Mouse (Mus musculus): ENCODE measurements around the gene Garnl3.

The Garnl3 gene

GRCm38 (mm10) chr2:32968024-32968614 is 163.3 kb downstream of the Garnl3 start:
- no peak for DNase-seq

- DNase-seq, result peak; percentile 76 to 78
Measured at GRCm38 (mm10) chr2:32966689-32967631, 164.5 kb downstream of the Garnl3 start.

GRCm38 (mm10) chr2:32966184-32966688 is 165.2 kb downstream of the Garnl3 start:
- DNase-seq, result no peak

GRCm38 (mm10) chr2:32965511-32966183 is 165.8 kb downstream of the Garnl3 start:
- DNase-seq, result no peak

GRCm38 (mm10) chr2:32964659-32965457 is 166.6 kb downstream of the Garnl3 start:
- no peak for DNase-seq

- no peak for DNase-seq
Measured at GRCm38 (mm10) chr2:32963981-32964380, 167.5 kb downstream of the Garnl3 start.

GRCm38 (mm10) chr2:32963544-32963943 is 167.9 kb downstream of the Garnl3 start:
- no peak for DNase-seq

GRCm38 (mm10) chr2:32962875-32963220 is 168.6 kb downstream of the Garnl3 start:
- no peak for DNase-seq

GRCm38 (mm10) chr2:32962062-32962874 is 169.2 kb downstream of the Garnl3 start:
- no peak for DNase-seq

- peak; percentile 92 to 96 for DNase-seq
Measured at GRCm38 (mm10) chr2:32961192-32961995, 170.1 kb downstream of the Garnl3 start, which contains the start of the genes Rpl12 and Lrsam1. TSS of gene Rpl12 (plus strand) at chr2:32961559. TSS of gene Lrsam1 (minus strand) at chr2:32961614.

GRCm38 (mm10) chr2:32960273-32960672 is 171.2 kb downstream of the Garnl3 start:
- no peak for DNase-seq

GRCm38 (mm10) chr2:32957344-32957743 is 174.1 kb downstream of the Garnl3 start:
- DNase-seq, result no peak

GRCm38 (mm10) chr2:32954581-32954980 is 176.9 kb downstream of the Garnl3 start:
- no peak for DNase-seq

GRCm38 (mm10) chr2:32947454-32947853 is 184.0 kb downstream of the Garnl3 start:
- DNase-seq, result no peak

- DNase-seq, result no peak
Measured at GRCm38 (mm10) chr2:32940483-32940882, 191.0 kb downstream of the Garnl3 start.

- peak in 1 of 2 experiments; percentile 27 for DNase-seq
Measured at GRCm38 (mm10) chr2:32939418-32939817, 192.0 kb downstream of the Garnl3 start.

- DNase-seq, result no peak
Measured at GRCm38 (mm10) chr2:32938741-32939140, 192.7 kb downstream of the Garnl3 start.

Data from spleen, adult 18-20 months (tissue).